Mouse (Mus musculus) 3T3-L1 (cell line): ENCODE data around the gene Gm29776.

Experiments used
- DNase-seq: peaks from one replicate; pipeline ENCODE4 v3.0.0-alpha.2; 2015; ENCODE audit warnings: low read depth, low spot score

Gene Gm29776

GRCm38 (mm10) chr14:54712074-54712473 is 13.4 kb upstream of the Gm29776 start, which contains the start of gene Cebpe:
Gene Cebpe (minus strand): TSS chr14:54712174.
- no peak for DNase-seq

DNA sequence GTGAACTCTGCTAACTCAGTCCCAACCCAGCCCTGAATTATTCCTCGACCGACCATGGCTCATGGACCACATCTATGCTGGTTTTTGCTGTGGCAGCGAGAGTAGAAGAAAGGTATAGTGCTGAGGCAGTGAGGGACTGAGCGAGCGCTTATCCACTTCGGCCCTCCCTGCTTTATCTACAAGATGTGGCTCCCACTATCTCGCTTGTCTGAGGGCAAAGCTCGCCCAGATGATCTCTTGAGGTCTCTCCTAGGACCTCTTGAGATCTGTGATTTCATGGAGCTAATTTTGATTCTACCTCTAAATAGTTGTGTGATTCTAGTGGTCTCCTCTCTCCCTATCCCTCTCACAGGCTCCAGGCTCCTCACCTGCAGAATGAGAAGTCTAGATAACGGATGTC is 10.4 kb upstream of the Gm29776 start:
- DNase-seq = no peak

- DNase-seq = no peak
These were observed 8.1 kb upstream of the Gm29776 start for GRCm38 (mm10) chr14:54706589-54707320.

- DNase-seq = no peak
These were observed 7.2 kb upstream of the Gm29776 start for GRCm38 (mm10) chr14:54705844-54706243.

GRCm38 (mm10) chr14:54703207-54703606 is 4.6 kb upstream of the Gm29776 start:
- DNase-seq = no peak

DNA sequence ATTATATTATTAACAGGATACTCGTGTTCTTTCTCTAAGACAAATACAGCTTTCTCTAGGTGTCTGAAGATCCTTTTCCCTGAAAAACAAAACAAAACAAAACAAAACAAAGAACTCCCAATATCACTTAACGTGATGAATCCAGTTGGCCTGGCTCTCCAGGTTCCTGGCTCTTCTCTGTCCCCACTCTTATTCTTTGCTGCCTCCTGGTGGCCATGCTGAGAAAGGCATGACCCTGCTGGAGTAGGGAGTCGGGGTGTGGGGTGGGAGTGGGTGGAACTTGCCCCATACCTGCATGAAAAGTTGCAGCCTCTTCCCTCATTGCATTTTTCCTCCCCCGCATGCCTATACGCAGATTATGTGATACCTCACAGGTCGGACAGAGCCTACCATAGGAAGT is 2.7 kb upstream of the Gm29776 start:
- DNase-seq = peak; percentile 73

- DNase-seq = no peak
These were observed 953 bp upstream of the Gm29776 start for GRCm38 (mm10) chr14:54699586-54699985.

- DNase-seq = no peak
These were observed 1.9 kb downstream of the Gm29776 start for GRCm38 (mm10) chr14:54696752-54697151.

GRCm38 (mm10) chr14:54695042-54695441 is 3.6 kb downstream of the Gm29776 start:
- DNase-seq = no peak

GRCm38 (mm10) chr14:54687251-54687650 is 11.4 kb downstream of the Gm29776 start:
- no peak for DNase-seq

- peak; percentile 94 for DNase-seq
These were observed 12.0 kb downstream of the Gm29776 start, which contains the start of gene Acin1 for GRCm38 (mm10) chr14:54686522-54687143. Gene Acin1 (minus strand): TSS chr14:54686931.

DNA sequence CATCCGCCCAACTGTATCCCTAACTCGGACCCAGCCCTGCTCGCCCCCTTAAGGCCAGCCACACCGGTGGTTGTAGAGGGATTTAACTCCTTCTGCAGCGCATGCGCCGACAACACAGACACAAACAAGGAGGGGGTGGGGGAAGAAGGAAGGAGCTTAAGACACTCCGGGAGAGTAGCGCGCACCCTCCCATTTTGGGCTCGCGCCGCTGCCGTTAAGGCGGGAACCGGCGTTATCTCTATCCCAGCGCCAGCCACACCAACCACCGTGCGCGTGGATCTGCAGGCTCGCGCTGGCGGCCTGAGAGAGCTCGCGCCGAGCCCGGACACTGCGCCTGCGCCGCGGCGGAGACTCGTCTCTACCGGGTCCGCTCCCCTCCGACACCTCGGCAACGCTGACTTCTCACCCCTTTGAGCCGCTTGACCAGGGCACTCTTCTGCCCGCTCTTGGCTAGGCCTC is 12.5 kb downstream of the Gm29776 start, which contains the start of gene 1700123O20Rik:
Gene 1700123O20Rik, plus strand, starts transcription at position 154 of the 459 bp plus-strand sequence.
- DNase-seq = peak; percentile 83

- DNase-seq = no peak
These were observed 13.2 kb downstream of the Gm29776 start for GRCm38 (mm10) chr14:54685471-54685870.

- no peak for DNase-seq
These were observed 16.2 kb downstream of the Gm29776 start for GRCm38 (mm10) chr14:54682396-54682795.

DNA sequence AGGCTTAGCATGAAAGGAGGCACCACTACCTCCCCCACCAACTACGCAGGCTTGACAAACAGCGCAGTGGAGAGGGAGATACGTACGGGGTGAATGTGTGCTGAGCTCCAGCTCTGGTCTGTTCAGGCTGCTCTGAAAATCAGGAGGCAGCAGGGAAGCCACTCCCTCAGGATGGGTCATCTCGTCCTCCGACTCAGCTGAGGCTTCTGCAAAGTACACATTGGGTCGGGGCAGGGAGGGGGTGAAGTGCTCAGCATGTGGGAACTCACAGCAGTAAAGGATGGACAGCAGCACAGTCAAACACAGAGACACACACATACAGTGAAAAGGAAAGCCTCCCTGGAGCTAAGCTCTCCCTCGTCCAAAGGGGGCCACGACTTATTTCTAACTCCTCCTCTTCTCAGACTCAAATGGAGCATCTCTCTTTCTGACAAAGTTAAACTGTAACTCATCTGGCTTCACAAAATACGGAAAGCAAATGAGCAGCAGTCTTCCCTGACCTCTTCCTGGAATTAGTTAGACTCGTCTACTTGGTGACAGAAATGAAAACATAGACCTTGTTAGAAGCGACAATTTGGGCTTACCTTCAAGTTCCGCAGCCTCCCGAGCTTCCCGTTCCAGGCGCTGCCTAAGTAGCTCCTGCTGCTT is 19.9 kb downstream of the Gm29776 start:
- no peak for DNase-seq

DNA sequence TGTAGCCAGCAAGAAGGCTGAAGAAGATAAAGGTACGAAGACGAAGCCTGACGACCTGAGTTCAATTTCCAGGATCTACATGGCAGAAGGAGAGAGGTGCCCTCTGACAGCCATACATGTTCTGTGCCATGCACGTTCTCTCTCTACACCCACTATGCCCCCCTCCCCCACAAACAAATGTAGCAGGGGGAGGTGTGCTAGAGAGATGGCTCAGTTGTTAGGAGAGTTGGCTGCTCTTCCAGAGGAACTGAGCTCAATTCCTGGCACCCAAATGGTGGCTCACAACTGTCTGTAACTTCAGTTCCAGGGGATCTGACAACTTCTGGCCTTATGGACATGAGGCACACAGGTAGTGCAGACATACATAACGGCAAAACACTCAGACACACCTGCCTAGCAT is 22.3 kb downstream of the Gm29776 start:
- no peak for DNase-seq

DNA sequence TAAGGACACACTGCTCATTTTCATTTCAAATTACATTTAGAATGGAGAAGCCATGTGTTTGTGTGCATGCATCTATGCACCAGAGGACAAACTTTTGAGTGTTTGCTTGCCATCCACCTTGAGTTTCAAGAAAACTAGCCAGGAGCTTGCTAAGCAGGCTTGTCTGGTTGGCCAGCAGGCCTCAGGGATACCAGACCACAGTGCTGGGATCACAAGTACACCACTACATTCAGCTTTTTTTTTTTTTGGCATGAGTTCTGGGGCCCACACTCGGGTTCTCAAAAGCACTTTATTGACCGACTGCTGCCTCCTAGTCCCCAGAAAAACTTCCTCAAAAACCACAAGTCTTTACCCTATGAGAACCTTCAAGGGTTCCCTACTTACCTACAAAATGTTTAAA is 24.3 kb downstream of the Gm29776 start:
- DNase-seq = no peak

GRCm38 (mm10) chr14:54669381-54669780 is 29.3 kb downstream of the Gm29776 start:
- peak; percentile 59 for DNase-seq

DNA sequence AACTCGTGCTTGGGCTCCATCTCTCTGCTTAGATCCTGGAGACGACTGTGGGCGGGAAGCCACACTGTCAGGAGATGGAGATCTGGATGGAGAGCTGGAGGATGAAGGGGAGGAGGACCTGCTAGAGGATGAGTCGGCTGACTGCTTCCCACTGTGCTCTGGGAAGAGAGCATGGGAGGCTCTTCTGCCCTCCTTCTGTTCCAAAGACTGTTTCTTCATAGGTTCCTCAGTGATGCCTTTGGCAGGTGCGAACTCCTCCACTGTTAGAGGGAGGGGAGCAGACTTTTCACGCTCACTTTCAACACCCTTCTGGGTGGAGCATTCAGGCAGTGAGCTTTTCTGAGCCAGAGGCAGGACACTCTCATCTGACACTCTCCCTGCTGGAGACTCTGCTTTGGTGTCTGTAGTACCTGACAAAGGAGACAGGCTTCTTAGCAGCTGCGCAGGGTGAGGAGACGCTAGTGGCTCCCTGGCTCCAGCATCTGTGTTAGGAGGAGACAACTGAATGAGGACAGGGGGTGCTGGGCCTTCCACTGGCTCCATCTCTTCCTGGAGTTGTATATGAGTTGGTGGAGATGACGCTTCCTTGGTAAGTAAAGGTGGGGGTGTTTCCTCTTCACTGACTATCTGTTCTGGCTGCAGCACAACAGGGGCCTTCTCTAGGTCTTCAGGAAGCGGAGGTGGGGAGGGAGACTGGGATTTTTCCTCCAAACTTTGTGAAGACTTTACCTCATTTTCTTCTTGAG is 34.0 kb downstream of the Gm29776 start:
- DNase-seq = no peak

- peak; percentile 79 for DNase-seq
These were observed 38.6 kb downstream of the Gm29776 start for GRCm38 (mm10) chr14:54660009-54660408.

DNA sequence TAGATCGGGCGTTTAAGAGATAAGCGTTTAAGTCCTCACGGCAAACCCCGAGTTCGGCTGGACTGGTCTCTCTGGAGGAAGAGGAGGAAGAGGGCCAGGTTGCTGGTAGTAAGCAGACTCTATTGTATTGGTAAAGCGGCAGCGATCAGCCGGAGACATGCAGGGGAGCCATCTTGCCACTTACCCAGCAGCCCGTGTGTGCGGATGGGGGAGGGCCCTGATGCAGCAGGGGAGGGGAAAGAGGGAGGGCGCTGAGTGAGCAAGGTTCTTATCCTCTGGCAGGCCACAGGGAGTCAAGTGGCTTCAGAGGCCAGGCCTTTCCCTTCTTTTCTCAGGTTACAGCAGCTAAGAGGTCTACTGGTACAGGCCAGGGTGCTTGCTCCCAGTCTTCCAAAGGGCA is 45.1 kb downstream of the Gm29776 start:
- peak; percentile 86 for DNase-seq

DNA sequence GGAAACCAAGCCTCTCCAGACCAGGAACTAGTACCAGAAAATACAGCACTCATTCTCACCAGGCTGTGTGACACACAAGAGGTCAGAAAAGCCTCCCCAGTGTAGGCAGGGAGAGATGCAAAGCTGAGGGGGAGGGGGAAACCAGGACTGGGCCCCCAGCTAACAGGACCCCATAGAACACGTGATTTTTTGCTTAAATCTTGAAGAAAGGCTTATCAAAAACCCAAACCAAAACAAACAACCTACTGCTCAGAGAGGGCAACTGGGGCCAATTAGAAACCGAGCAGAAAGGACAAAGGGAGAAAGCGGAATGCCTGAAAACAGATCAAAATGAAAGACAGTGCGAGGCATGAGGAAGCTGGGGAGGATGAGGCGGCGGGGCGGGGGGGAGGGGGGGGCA is 45.8 kb downstream of the Gm29776 start:
- no peak for DNase-seq
